Mouse (Mus musculus) thymus, adult 18-20 months (tissue): ENCODE results near the gene Rgs6.

Source experiments
- DNase-seq, 2 experiments: peaks; one replicate each; pipeline ENCODE4 v3.0.0; 2022; ENCODE audit warnings: mixed read lengths in 2 of 2

Rgs6 gene

GRCm38 (mm10) chr12:83211146-83211822, 623.2 kb downstream of the Rgs6 start:
- DNase-seq, result no peak
